Mouse (Mus musculus) hindbrain, embryonic 14.5 days (tissue): ENCODE measurements around the gene Uchl4. TPM values are rescaled to one million over a fixed set of nuclear protein-coding genes. Genes with fewer than 3 reads are reported as not detected.

Experiments used
- ATAC-seq: fragments of 200-750 bp; cut with Nextera tagmentation; 2 replicates; pipeline ENCODE4 v1.8.0; 2017; ENCODE audit warnings: moderate number of reproducible peaks, mild to moderate bottlenecking, moderate TSS enrichment, moderate library complexity; ENCODE audit not compliant: low FRiP score
- DNase-seq: peaks from one replicate; pipeline ENCODE4 v3.0.0-alpha.2; 2015; ENCODE audit warnings: low spot score
- H3K27ac ChIP-seq: fragments of 300-500 bp; sonication (generic); 2 replicates; pipeline ENCODE4 v1.5.1; 2014; ENCODE audit warnings: mild to moderate bottlenecking, moderate library complexity
- H3K27me3 ChIP-seq: fragments of 300-500 bp; sonication (generic); 2 replicates; pipeline ENCODE4 v1.6.1; 2014; ENCODE audit warnings: mild to moderate bottlenecking, low read length, mixed read lengths; ENCODE audit not compliant: control insufficient read depth, insufficient read depth
- H3K36me3 ChIP-seq: fragments of 300-500 bp; sonication (generic); replicated peaks from 2 replicates; pipeline ENCODE4 v1.6.1; 2014; ENCODE audit not compliant: control insufficient read depth, insufficient read depth
- H3K4me1 ChIP-seq: fragments of 300-500 bp; sonication (generic); replicated peaks from 2 replicates; pipeline ENCODE4 v1.6.1; 2014; ENCODE audit warnings: antibody characterized with exemption, low read length, mixed read lengths; ENCODE audit not compliant: control insufficient read depth, insufficient read depth
- H3K4me2 ChIP-seq: fragments of 300-500 bp; sonication (generic); replicated peaks from 2 replicates; pipeline ENCODE4 v1.6.1; 2014; ENCODE audit warnings: mild to moderate bottlenecking, moderate library complexity
- H3K4me3 ChIP-seq: fragments of 300-500 bp; sonication (generic); replicated peaks from 2 replicates; pipeline ENCODE4 v1.5.1; 2014; ENCODE audit warnings: mild to moderate bottlenecking, low read length
- H3K9ac ChIP-seq: fragments of 300-500 bp; sonication (generic); 2 replicates; pipeline ENCODE4 v1.6.1; 2014
- H3K9me3 ChIP-seq: fragments of 300-500 bp; sonication (generic); 2 replicates; pipeline ENCODE4 v1.6.1; 2016; ENCODE audit warnings: low read length; ENCODE audit not compliant: control insufficient read depth
- WGBS: fragments of 180-500 bp; shearing (Covaris S2); extraction: QIAGEN DNeasy Blood & Tissue Kit; methylation state at CpG from one replicate; pipeline ENCODE4 v1.1.7; 2014; 5-methylcytosine and 5-hydroxymethylcytosine counted together
- polyA plus RNA-seq: library from polyadenylated mRNA; unstranded; fragments of >200 nt; fragmentation: Nextera tagmentation; extraction: Ambion mirVana; gene quantifications from 2 replicates; pipeline ENCODE4 v1.2.1, GENCODE M21; 2014

The Uchl4 gene
- polyA plus RNA-seq, 1 experiment from 2014 or later = 2.8 TPM

DNA sequence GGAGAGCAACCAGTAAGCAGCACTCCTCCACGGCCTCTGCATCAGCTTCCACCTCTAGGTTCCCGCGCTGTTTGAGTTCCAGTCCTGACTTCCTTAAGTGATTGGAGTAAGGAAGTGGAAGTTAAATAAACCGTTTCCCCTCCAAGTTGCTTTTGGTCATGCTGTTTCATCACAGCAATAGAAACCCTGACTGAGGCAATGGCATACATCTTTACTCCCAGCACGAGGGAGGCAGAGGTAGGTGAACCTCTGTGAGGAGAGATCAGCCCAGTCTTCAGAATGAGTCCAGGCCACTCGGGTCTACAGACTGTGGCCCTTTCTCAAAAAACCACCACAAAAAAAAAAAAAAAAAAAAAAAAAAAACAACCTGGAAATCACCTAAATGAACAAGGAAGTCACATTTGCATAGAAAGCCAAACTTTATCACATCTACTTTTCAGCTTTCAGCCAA lies 7.4 kb downstream of the Uchl4 start:
- no peak for DNase-seq
- WGBS = 70% methylated on average over 6 of the region's 6 CpGs
- Histone ChIP-seq H3K27me3 (no peaks in the 10 kb centered on the region), H3K4me1 (no peaks in the 10 kb centered on the region; the same call in none of the 2 replicates), H3K9me3 (no peaks in the 10 kb centered on the region), H3K27ac (no peak overlapping the region), H3K36me3 (peaks cover 4% of the 10 kb centered on the region; the same call in 1 of the 2 replicates), H3K4me3 (no peak overlapping the region), H3K4me2 (no peak overlapping the region), H3K9ac (no peak overlapping the region)
- no peak for ATAC-seq

DNA sequence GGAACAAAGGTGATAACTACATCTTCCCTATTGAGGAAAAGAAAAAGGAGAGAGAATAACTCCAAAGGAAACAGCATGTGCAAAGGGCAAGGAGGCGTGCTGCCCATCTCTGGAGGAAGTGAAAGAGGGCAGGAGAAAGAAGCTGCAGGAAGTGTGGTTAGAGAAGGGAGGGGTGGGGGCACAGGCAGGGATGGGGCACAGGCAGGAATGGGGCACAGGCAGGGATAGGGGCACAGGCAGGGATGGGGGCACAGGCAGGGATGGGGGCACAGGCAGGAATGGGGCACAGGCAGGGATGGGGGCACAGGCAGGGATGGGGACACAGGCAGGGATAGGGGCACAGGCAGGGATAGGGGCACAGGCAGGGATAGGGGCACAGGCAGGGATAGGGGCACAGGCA lies 14.4 kb downstream of the Uchl4 start:
- Histone ChIP-seq H3K4me3 (no peak overlapping the region), H3K4me2 (no peak overlapping the region), H3K9ac (no peak overlapping the region), H3K27me3 (no peaks in the 10 kb centered on the region), H3K4me1 (peaks cover 17% of the 10 kb centered on the region), H3K36me3 (peaks cover 4% of the 10 kb centered on the region; the same call in 1 of the 2 replicates), H3K9me3 (no peaks in the 10 kb centered on the region), H3K27ac (no peak overlapping the region)
- DNase-seq = no peak
- no peak for ATAC-seq
- 95% methylated on average over 1 of the region's 1 CpGs for WGBS

DNA sequence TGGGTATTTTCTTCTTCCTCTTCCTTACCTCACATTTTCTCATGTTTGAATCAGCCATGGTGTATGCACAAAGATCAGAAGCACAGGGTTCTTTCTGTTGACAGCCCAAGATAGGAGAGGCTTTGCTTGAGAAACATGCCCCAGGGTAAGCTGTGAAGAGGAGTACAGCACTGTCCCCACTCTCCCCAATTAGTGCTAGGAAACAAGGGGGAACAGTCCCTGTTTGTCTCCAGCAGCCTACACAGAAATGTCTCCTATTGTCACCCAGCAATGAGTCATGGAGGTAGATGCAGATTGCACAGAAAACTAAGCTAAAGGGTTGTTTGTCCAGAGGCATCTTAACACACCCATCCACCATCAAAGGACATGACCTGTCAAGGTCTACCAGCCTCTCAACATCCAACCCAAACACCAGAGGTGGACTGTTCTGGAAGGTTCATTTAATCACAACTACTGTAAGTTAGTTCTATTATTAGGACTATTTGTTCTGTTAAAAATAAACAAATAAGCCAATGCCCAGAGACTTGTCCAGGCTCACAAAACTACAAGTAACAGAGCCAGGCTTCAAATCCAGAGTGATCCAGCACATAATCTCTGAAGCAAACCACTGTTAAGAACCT lies 15.2 kb downstream of the Uchl4 start:
- Histone ChIP-seq H3K9me3 (no peaks in the 10 kb centered on the region), H3K4me2 (no peak overlapping the region), H3K9ac (no peak overlapping the region), H3K27me3 (no peaks in the 10 kb centered on the region), H3K27ac (no peak overlapping the region), H3K4me3 (no peak overlapping the region), H3K4me1 (peaks cover 17% of the 10 kb centered on the region), H3K36me3 (peaks cover 4% of the 10 kb centered on the region; the same call in 1 of the 2 replicates)
- DNase-seq (no peak), ATAC-seq (no peak)

DNA sequence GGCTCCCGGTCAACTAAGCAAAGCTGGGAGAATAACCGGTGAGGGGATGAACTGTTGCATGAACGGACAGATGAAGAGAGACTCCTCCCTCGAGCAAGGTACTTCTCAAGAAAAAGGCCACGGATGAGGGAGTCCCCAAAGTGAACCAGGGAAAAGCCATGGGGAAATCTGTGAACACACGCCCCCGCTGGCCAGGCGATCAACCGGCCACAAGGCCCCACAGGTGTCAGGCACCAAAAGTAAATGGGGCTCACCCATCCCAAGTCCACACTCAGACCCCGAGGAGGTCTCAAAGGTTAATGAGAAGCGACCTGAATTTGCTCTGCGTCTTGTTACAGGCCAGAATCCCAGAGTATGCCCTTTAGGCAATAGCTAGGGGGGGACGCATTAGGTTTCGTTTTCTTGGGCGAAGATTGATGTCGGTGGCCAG lies 17.6 kb downstream of the Uchl4 start:
- Histone ChIP-seq H3K4me2 (peak overlapping the region; percentile 91), H3K4me1 (peaks cover 17% of the 10 kb centered on the region), H3K36me3 (no peaks in the 10 kb centered on the region), H3K27ac (peak overlapping the region; percentile 90), H3K9me3 (no peaks in the 10 kb centered on the region), H3K9ac (peak overlapping the region; percentile 84), H3K27me3 (no peaks in the 10 kb centered on the region), H3K4me3 (peak overlapping the region; percentile 94)
- 0% methylated on average over 16 of the region's 16 CpGs for WGBS
- ATAC-seq (no peak), DNase-seq (no peak)

DNA sequence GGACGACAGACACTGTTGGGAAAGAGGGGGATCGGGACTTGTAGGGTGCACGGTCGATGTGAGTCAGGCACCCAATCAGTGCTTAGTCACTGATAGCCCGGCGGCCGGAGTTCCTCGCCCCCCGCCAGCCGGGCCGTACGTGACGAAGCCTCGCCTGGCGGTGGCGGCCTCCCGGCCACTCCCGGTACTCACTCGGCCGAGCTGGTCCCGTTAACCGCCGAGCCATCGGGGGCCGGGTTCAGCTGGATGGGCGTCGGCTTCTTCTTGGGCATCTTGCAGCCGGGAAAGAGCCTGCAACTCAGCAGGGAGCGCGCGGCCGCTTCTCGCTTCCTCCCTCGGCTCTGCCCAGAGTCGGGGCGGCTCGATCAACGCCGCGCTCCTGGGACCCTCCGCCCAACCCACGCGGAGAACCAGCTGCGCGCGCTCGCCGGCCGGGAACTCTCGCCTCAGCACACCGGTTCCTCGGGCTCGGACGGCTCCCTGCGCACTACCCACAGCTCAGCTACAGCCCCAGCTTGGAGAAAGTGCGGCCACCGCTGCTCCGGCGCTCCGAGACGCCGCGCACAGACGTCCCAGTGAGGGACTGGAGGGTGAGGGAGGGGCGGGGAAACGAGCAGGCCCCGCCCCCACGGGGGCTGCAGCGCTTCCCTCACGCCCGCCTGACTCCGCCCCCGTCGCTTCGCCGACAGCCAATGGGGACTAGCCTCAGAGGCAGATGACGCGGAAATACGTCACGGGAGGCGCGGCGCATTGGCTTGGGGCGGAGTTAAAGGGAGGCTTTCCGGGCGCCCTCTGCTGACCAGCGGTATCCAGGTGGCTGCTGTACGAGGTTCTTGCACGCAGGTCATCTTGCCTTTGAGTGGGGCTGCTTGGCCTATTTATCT lies 18.3 kb downstream of the Uchl4 start, which contains the start of gene Map2k1:
Gene Map2k1 (minus strand): TSS at position 611 of the 884 bp plus-strand sequence.
- H3K9ac ChIP-seq = peak within 1 kb of the TSS; percentile 84
- peak within 1 kb of the TSS; percentile 90 for H3K27ac ChIP-seq
- H3K36me3 ChIP-seq = no peaks in the 10 kb centered on the region
- WGBS = under 1% methylated on average over 85 of the region's 89 CpGs
- peak within 1 kb of the TSS; percentile 94 for H3K4me3 ChIP-seq
- H3K4me1 ChIP-seq = peaks cover 17% of the 10 kb centered on the region
- H3K27me3 ChIP-seq = no peaks in the 10 kb centered on the region
- ATAC-seq = peak; percentile 98
- peak; percentile 100 for DNase-seq
- H3K4me2 ChIP-seq = peak within 1 kb of the TSS; percentile 91
- H3K9me3 ChIP-seq = no peaks in the 10 kb centered on the region

DNA sequence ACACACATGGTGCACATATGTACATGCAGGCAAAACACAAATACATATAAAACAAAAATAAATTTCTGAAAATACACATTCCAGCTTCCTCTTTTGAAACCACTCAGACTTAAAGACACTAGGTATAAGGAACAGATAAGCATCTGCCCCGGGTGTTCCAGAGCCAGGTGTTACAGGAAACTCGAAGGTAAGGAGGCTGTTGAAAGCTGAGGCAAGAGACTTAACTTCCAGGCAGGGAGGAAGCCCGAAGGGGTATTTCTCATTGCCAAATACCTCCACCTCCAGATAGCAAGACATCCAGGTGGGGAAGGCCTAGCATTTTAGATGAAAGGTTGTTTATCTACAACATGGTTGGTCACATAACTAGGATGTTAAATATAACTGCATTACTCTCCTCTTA lies 20.4 kb downstream of the Uchl4 start:
- Histone ChIP-seq H3K36me3 (no peaks in the 10 kb centered on the region), H3K27me3 (no peaks in the 10 kb centered on the region), H3K4me2 (no peak overlapping the region), H3K9me3 (no peaks in the 10 kb centered on the region), H3K27ac (no peak overlapping the region), H3K4me3 (no peak overlapping the region), H3K4me1 (peaks cover 17% of the 10 kb centered on the region), H3K9ac (no peak overlapping the region)
- no peak for ATAC-seq
- DNase-seq = no peak
- 79% methylated on average over 3 of the region's 3 CpGs for WGBS

DNA sequence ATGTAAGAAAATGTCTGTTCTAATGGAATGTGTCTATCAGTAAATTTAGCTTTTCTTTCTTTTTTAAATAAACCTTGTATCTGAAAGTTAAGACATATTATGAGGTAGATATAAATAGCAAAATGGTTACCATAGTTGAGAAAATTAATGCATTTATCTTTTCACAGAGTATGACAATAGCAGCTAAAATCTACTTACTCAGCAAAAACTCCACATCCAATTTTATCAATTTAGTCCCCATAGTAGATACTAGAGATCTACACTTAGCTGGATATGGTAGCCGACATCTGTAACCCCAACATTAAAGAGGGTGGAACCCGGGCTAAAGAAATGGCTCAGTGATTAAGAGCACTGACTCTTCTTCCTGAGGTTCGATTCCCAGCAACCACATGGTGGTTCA lies 21.2 kb downstream of the Uchl4 start:
- no peak for ATAC-seq
- no peak for DNase-seq
- WGBS = 85% methylated on average over 3 of the region's 3 CpGs

DNA sequence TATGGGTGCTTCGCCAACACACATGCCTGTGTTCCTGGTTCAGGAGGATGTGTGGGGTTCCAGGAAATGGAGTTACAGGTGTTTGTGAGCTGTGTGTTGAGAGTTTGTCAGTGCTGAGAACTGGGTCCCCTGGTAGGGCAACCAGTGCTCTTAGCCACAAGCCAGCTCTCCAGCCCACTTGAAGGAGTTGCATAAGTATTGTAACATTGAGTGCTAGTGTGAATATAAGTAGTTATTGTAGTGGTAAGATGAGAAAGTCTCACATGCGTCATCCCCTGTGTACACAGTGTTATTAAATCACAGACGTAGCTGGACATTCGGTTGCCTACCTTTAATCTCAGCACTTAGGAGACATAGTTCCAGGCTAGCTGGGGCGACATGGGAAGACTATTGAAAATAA lies 24.9 kb downstream of the Uchl4 start:
- no peaks in the 10 kb centered on the region for H3K27me3 ChIP-seq
- DNase-seq (no peak), ATAC-seq (no peak)
- H3K27ac ChIP-seq = no peak overlapping the region
- no peak overlapping the region for H3K4me3 ChIP-seq
- no peak overlapping the region for H3K4me2 ChIP-seq
- no peaks in the 10 kb centered on the region for H3K4me1 ChIP-seq
- no peaks in the 10 kb centered on the region for H3K36me3 ChIP-seq
- H3K9ac ChIP-seq = no peak overlapping the region
- WGBS = 93% methylated on average over 5 of the region's 5 CpGs
- no peaks in the 10 kb centered on the region for H3K9me3 ChIP-seq

More for the DNA sequence above, 21.2 kb downstream of the Uchl4 start:
- no peaks in the 10 kb centered on the region for H3K36me3 ChIP-seq
- no peaks in the 10 kb centered on the region for H3K27me3 ChIP-seq
- no peak overlapping the region for H3K9ac ChIP-seq
- no peak overlapping the region for H3K4me2 ChIP-seq
- no peaks in the 10 kb centered on the region for H3K9me3 ChIP-seq
- H3K4me1 ChIP-seq = peaks cover 16% of the 10 kb centered on the region
- no peak overlapping the region for H3K4me3 ChIP-seq
- H3K27ac ChIP-seq = no peak overlapping the region

DNA sequence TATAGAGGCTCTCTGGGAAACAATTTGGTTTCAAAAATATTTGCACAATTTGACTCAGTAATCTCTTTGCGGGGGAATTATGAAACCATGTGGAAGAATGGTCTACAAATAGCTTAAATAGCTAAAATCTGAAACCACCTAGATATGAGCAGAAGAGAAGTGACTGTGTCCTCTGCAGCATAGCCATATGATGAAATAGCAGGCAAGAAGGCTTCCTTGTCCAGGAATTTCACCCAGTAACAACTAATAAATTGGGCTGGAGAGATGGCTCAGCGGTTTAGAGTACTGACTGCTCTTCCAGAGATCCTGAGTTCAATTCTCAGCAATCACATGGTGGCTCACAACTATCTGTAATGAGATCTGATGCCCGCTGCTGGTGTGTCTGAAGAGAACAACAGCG lies 26.0 kb downstream of the Uchl4 start:
- ATAC-seq (no peak), DNase-seq (no peak)
- H3K9ac ChIP-seq = no peak overlapping the region
- H3K4me2 ChIP-seq = no peak overlapping the region
- no peaks in the 10 kb centered on the region for H3K9me3 ChIP-seq
- H3K4me3 ChIP-seq = no peak overlapping the region
- H3K27ac ChIP-seq = no peak overlapping the region
- WGBS = 92% methylated on average over 4 of the region's 4 CpGs
- no peaks in the 10 kb centered on the region for H3K4me1 ChIP-seq
- H3K36me3 ChIP-seq = no peaks in the 10 kb centered on the region
- H3K27me3 ChIP-seq = no peaks in the 10 kb centered on the region
